Mouse (Mus musculus): ENCODE measurements around the gene Wfdc5.
"Not testable (repeated sequence)": the region's sequence is repeated elsewhere in the genome, so short reads cannot be mapped to it uniquely, and the experiment has no call there.

The Wfdc5 gene

DNA sequence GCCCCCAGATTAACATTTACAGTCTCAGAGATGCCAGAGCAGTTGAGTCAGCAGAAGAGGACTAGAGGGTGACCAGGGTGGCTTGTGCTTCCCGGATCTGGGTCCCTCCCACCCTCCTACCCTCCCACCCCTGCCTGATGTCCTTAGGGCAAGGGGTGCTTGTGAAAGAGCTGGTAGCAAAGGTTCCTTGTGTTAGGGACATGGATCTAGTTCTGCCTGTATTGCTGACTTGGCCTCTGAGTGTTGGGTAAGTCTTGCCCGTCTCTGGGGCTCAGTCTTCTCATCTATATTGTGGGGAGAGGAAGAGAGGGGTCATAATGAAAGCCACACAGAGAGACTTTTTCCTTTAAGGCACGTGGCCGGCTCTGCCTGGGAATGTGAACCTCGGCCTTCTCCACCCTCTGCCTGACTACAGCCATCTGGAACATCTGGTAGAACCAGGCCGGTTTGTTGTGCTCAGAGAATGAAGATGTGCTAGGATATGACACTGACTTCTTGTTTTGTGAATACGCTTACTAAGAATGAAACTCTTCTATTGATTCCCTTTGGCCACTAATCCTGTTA is at the start of gene Wfdc5:
Gene Wfdc5, minus strand, starts transcription at position 51 of the 564 bp plus-strand sequence.
- no peak for DNase-seq (ENCODE audit: low spot score)

DNA sequence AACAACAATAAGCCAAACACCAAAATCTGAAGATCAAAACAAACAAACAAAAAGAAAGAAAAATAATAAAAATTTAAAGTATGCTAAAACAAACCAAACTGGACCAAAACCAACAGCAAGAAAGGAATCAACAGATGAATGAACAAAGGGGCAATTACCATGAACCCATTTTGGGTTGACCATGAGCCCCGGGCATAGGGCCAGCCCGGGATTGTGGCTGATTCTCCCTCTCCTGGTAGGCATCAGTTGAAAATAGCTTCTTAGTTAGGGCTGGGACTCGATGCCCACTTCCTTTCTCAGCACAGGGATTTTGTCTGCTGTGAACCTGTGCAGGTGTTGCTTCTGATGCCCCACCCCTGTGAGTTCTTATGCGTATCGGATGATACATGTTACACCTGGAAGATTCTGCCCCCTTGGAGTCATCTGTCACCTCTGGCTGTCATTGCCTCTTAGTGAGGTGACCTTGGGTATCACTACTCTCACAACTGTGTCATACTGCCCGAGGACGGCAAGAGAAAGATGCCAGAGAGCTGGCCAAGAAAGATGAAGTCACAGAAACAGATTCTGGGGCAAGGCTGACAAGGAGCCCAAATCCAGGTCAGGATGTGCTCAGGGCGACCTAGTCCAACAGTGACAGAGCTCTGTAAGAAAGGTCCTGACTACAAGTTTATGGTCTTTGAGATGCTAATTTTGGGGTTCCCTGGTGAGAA is 46.0 kb upstream of the Wfdc5 start:
- DNase-seq (ENCODE audit: low spot score), result no peak

DNA sequence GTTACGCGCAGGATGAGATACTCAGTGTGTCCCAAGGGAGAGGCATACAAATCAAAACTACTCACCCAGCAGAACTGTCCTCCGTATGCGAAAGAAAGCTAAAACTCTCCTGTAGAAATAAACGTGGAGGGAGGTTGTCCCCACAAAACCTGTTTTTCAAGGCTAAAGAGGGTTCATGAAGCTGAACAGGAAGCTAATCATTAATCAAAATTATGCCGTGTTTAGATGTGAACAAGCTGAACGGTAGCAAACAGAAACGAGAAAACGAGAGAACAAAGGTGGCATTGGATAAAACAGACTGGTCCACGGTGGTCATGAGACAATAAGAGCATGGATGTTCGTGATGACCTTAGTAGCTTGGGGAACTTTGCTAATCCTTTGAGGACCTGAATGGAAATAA is 39.0 kb upstream of the Wfdc5 start, which contains the start of gene Wfdc15b:
Gene Wfdc15b, minus strand, starts transcription at position 139 of the 400 bp plus-strand sequence.
- DNase-seq (ENCODE audit: low spot score), result no peak

DNA sequence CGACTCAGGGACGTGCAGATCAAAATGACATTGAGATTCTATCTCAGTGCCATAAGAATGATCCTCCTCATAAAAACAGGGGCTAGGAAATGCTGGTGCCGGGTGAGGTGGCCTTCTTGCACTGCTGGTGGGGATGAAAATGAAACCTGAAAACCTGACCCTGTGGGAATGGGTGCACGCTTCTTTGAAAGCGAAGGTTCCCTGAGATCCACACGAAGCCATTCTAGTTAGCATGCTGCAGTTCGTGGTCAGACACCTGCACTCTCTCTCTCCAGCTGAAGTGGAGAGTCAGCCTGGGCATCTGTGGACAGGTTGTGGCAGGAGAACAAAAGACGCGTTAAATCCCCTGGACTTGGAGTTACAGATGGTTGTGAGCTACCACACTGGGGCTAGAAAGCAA is 36.8 kb upstream of the Wfdc5 start:
- no peak for DNase-seq (ENCODE audit: low spot score)

DNA sequence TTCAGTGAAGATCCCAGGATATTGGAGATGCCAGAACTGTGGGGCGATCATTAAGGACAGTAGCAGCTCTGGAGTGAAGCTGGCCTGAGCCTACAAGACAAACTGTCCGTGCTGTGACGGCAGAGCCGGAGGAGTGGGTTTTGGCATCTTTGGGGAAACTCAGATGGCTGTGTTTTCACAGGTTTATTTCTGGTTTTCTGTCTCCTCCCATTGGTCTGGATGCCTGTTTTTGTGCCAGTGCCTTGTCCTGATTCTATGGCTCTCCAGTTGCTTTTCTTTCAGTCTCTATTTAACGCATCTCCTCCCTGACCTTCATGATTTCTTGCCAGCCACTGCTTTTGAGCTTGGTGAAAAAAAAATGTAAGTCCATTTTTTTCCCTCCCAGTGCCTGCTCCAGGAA is 30.2 kb upstream of the Wfdc5 start:
- DNase-seq (ENCODE audit: low spot score), result no peak

DNA sequence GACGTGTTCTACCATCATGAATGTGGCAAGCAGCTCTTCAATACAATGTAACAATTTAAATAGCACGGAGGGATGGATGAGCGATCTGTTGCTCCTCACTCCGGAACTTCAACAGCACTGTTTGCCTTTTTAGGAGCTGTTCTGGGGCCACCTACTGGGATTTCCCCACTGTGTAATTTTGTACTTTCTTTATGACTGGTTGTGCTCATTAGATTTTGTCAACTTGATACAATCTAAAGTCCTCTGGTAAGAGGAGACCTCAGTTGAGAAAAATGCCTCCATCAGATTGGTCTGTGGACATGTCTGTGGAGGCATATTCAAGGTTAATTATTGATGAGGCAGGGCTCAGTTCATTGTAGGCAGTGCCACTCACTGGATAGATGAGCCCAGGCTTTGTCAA is 28.4 kb upstream of the Wfdc5 start:
- no peak for DNase-seq (ENCODE audit: low spot score)

DNA sequence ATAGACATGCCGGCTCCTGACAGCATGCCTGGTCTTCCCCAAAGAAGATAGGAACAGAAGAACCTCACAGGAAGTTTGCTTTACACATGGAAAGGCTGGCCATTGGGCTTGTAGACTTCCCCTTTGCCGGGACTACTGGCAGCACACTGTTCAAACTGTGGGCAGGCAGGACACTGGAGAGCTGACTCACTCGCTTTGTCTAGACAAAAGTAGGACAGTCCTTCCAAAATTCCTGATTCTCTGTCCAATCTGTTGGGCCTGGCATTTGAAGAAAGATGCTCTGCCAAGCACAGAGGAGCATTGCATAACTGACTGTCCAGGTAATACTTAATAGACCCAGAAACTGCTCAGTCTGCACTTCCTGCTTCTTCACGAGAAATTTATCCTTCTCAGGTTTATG is 24.1 kb upstream of the Wfdc5 start:
- no peak for DNase-seq (ENCODE audit: low spot score)

DNA sequence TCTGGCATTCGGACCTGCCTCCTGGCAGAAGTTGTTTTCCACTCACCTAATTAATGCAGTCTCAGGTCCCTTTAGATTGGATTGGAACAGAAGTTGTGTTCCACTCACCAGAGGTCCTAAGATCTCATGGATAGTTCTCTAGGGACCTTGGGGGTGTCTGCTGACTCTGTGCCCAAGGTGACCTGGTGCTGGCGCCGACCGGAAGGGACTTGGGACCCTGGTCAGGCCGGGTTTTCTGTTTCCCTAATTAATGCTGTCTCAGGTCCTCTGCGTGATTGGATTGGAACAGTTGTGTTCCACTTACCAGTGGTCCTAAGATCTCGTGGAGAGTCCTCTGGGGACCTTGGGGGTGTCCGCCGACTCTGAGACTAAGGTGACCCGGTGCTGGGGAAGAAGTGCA is 23.5 kb upstream of the Wfdc5 start:
- DNase-seq (ENCODE audit: low spot score), result not testable (repeated sequence)

DNA sequence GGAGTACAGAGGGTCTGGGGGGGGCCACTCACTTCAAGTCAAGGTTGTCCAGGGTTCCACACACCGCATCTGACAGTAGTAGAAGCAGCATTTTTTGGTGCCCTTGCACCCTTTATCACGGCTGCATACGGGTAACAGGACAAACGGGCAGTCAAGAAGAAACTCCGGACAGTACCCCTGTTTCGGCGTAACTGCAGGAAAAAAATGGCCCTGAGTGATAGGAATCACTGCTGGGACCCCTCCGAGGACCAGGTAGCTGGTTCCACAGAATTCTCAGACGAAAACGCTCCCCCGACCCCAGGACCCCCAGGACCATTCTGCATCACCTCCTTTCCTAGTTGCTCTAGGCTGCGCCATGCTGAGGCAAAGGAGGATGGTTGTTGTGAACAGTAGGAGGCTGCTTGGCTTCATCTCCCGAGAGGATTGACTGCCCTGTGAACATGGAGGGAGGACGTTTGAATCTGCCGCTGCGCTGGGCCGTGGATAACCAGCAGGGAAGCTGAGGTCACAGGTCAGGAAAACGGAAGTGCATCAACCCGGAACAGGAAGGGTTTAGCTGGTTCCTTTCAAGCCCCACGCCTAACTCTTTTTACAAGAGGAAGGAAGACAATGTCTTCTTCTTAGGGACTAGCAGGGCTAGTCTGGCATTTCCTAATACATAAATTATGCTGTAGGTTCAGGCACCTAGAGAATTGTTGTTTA is 17.2 kb upstream of the Wfdc5 start, which contains the start of gene Wfdc15a:
Gene Wfdc15a, minus strand, starts transcription at position 505 of the 702 bp plus-strand sequence.
- no peak for DNase-seq (ENCODE audit: low spot score)

DNA sequence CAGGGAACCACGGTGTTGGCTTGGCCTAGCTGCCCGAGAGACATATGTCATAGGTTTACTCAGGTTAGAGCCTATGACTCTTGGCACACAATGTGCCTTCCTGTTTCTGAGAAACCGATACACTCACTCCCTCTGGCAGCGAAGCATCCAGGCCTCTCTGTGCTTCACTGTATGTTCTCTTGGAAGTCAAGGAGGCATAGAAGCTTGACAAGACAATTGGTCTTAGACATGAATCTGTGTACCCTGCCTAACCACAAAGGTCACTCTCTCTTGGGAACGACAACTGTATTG is 14.1 kb upstream of the Wfdc5 start:
- DNase-seq (ENCODE audit: low spot score), result no peak

DNA sequence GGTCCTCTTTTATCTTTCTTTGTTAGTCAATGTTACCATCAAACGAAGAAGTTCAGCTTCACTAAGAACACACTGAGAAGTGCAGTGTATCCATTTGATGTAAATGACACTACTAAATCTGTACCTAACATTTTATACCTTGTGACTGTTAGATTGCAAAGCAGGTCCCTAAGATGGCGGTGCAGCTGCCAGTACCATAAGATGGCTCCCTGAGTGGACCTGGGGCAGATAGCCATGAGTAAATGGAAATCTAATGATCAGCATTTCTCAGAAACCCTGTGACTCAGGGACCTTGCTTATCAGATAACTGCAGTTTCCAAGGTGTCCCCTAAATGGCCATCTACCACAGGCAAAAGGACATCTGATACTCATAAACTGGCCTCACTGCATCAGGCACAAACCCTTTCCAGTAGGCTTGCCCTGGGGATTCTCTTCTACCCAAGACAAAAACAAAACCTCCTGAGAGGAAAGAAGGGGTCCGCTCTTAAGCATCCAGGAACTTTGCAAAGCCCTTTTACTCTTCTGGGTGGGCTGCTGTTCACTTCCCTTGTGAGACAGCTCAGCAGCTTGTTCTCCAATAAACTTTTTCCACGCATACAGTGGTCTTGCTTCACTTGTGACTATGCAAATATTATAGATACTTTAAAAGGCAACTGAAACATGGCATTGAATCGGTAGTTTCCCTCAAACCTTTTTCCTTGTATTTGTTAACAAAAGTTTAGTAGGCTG is 13.6 kb upstream of the Wfdc5 start:
- no peak for DNase-seq (ENCODE audit: low spot score)

DNA sequence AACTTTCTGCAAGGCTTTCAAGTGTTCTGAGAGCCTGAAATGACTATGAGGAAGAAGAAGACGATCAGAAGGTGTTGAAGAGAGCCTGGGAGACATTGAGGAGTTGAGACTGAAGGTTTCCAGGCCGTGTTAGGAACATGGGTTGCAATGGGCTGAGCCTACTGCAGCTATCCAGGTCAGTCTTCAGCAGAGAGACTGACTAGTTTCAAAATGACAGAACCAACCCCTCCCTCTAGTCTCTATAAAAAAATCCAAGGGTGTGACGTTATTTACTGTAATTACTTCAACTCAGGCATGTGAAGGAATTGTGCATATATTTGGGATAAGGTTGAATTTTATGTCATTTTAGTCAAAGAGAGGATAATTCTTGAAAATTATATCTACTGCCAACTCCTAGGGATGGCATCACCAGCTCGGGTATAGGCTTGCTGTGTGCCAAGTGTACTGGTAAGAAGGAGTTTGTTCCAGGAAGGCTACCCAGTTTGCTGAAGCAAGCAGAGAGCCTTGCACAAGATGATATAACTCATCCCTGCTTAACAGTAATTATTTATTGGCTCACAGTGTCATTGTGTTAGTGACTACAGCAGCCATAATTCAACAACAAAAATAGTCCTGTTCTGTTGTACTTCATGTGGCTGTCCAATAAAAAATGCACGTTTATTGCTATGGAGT is 12.6 kb upstream of the Wfdc5 start:
- DNase-seq (ENCODE audit: low spot score), result no peak

DNA sequence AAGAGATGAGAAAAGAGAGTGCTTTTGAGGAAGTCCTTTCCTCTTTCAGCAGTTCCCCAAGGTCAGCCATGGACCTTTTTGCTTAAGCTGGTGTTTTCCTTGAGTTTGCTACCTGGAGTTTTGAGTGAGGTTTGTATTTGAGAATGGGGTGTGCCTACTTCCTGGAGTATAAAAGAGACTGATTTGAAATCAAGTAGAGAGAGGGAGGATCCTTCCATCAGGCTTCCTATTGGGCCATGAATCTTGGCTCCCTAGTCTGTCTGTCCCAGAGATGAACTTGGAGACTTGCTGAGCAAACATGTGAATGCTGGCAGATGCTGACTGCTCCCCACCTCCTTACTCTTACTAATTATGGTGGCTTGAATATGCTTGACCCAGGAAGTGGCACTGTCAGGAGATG is 9.7 kb upstream of the Wfdc5 start:
- DNase-seq (ENCODE audit: low spot score), result no peak

DNA sequence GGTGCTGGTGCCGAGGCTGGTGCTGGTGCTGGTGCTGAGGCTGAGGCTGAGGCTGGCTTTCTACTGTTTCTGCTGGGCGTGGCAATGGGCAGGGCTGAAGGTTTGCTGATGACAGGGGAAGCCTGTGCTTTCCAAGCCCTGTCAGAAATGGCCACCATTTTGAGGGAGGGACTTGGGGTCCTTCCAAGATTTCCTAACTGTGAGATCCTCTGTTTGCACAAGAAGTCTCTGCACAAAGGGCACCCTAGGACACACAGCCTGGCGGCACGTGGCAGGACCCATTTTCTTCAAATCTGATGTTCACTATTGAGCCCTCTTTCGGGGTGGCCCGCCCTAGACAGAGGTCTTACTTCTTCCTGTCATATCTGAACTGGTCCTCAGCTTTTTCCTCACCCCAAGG is 8.0 kb upstream of the Wfdc5 start, which contains the start of gene Wfdc12:
Gene Wfdc12, minus strand, starts transcription at position 33 of the 400 bp plus-strand sequence.
- no peak for DNase-seq (ENCODE audit: low spot score)

DNA sequence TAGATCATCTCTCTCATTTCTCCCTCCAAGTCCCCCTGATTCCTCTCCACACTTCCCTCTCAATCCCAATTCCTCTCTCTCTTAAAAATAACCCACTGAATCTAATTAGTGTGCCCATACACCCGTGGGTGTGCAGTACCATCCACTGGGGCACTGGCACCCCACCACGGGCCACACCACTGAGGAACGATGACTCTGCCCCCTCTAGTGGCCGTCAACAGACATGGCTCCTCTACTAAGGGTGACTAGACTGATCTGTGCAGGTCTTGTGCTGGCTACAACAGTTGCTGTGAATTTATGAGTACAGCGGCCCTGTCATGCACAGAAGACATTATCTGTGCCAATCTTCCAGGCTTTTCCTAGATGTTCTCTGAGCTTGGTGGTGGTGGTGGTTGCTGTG is 6.2 kb upstream of the Wfdc5 start:
- DNase-seq (ENCODE audit: low spot score), result no peak

DNA sequence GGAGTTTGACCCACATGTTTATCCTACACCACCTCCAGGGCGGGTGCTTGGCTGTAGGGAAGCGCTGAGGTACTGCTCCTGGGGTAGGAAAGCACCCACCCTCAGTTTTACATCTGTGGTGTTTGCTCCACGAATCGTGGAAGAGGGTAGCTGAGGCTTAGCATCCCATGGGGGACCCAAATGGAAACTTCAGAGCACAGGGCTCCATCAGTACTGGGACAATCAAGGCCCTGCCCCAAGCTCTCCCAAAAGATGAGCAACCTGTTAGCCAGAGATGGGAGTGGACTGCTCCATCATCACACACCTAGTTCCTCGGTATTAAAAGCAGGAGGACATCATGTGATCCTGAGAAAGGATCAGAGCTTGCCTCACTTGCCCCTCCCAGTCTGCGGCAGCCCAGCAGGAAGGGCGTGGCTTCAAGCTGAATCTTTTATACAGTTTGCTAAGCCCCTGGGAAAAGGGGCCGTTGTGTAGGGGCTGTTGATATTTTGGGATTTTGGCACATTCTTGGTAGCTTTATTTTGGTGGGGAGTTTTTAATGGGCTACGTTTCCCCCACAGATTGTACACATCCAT is 1.7 kb upstream of the Wfdc5 start:
- DNase-seq (ENCODE audit: low spot score), result no peak

DNA sequence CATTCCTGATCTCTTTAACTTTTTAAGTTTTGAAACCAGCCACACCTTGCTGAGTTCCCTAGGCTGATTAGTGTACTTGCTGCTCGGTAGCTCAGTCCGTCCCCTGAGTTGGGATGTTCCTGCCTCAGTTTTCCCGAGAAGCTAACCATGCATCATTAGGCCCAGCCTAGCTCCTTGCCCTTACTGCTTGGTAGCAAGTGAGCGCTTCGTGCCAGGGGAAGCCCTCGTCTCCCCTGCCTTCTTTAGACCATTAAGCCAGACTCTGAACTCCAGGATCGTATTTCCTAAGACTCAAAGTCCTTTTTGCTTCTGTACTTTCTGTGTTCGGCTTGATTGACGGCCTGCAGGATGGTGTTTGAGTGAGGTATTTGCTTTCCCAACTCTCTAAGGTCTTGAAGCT is 798 bp upstream of the Wfdc5 start:
- DNase-seq (ENCODE audit: low spot score), result no peak

DNA sequence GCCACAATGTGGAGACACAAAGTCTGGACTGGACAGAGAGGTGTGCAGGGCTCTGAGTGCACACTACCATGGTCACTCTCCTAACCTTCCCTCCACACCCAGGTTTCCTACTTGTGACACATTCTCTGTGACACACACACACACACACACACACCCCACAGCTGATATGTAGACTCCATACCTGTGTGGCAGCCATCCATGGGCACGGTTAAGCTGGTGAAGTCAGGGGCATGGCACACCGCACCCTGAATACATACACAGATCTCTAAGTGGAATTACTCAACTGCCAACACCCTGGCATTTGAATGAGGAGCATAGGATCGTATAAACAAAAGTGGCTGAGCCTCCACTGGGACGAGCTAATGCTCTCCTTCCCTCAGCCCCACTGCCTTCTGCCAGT is 1.8 kb downstream of the Wfdc5 start:
- DNase-seq (ENCODE audit: low spot score), result no peak

DNA sequence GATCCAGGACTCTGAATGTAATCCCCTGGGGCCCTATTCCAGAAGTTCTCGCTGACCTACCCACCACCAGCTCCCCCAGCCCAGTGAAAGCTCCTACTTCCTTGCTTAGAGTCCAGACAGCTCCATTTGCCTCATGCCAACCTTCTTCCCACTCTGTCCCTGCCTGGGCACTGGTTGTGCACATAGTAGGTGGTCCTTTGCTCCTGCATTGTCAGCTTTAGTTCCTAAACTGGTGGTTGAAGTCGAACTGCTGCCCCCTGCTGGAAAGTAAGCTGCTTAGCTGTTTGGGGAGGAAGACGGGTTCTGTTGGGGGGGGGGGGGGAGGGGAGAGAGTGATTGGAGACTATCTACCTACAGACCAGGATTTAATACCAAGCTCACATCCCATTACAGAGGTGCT is 2.4 kb downstream of the Wfdc5 start:
- no peak for DNase-seq (ENCODE audit: low spot score)

DNA sequence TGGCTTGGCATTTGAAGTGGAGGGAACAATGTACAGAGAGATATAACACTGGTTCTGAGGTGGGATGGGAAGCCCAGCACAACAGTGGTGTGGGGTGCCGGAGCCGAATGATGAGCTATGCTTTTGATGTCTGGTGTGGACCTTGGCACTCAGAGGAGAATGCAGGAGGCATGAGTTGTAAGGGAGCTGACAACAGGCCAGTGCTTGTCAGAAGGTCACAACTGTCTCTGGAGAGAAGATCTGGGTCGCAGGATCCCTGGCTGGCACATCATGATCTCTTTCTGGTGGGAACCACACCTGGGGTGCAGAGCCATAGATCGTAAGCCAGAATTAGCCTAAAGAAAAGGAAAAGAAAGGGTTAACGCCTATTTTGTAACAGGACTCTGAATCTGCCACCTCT is 4.7 kb downstream of the Wfdc5 start:
- DNase-seq (ENCODE audit: low spot score), result no peak

DNA sequence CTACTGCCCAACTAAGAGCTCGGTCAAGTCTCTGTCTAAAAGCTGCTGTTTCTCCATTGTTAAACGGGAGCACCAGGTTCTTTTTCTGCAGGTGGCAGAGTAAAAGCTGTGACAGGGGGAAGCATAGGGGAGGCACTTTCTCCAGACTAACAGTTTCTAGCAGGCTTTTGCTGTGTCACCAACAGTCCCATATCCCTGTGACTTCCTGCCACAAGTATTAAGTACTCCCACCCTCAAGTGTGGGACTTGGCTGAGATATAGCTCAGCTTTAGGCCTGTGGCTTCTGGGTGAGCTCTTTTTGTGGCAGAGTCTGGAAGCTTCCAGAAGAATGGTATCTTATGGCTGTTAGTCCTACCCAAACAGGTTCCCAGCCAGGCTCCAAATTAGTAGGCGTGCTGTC is 6.7 kb downstream of the Wfdc5 start:
- no peak for DNase-seq (ENCODE audit: low spot score)

Data from ovary, postnatal 10 days (tissue).